Mouse (Mus musculus) left cerebral cortex, adult 11 months (tissue): Measurements from ENCODE around the gene Prkn.

Source experiments
- DNase-seq: peaks from one replicate; pipeline ENCODE4 v3.0.0; 2022; ENCODE audit warnings: low spot score

Prkn gene

GRCm38 (mm10) chr17:11271876-11272275 is 431.7 kb downstream of the Prkn start:
- DNase-seq: peak; percentile 47

DNA sequence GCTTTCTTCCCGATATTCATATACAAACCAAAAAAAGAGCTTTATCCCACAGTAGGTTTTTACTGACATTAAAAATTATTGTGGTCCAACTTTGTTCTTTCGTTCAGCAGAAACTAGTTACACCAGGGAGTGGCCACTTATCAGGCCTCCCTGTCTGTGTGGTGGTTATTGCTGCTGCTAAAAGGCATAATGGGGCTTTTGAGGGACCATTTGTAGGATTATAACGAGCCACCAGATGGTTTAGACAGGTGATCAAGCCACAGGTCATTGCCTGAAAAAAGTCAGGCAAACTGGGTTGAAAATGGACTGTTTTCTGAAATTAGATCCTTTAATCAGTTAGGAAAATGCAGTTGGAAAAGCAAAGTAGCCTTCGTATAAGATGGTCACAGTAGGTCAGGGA is 444.1 kb downstream of the Prkn start:
- DNase-seq: no peak

- DNase-seq: no peak
These were observed 450.0 kb downstream of the Prkn start for GRCm38 (mm10) chr17:11290183-11290582.

GRCm38 (mm10) chr17:11303116-11303515 is 462.9 kb downstream of the Prkn start:
- peak; percentile 28 for DNase-seq

DNA sequence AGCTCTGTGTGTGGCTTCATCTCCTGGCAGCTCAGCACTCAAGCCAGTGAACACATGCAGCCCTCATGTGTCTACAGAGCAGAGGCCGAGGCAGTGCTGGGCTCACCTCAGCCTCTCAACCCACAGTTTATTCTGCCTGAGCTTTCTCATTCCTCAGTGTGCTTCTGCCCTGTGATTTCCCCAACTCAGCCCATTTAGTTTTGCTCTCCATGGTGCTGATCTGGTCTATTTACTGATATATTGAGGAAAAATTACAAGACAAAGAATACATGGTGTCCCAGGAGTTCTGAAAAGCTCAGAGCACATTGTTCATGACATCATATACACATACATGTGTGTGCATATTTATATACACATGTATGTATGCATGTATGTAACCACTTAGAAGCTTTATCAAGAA is 469.7 kb downstream of the Prkn start:
- no peak for DNase-seq

DNA sequence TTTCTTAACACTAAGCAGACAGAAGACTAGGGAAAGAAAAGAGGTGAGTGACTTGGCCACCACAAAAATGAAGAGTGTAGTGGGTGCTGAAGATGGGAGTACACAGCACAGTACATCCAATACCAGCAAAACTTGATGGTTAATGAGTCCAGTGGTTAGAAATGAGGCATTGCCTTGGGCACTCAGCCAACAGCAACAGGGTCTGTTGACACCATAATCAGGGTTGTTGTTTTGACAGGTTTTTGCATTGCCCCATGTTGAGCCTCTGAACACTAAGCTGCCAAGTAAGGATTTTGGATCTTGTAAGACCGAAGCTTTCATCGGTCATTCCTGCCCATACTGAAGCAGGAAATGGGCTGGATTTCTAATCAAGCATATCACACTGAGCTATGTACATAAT is 474.0 kb downstream of the Prkn start:
- no peak for DNase-seq

GRCm38 (mm10) chr17:11315675-11316074 is 475.5 kb downstream of the Prkn start:
- DNase-seq: no peak

GRCm38 (mm10) chr17:11318946-11319345 is 478.8 kb downstream of the Prkn start:
- no peak for DNase-seq

DNA sequence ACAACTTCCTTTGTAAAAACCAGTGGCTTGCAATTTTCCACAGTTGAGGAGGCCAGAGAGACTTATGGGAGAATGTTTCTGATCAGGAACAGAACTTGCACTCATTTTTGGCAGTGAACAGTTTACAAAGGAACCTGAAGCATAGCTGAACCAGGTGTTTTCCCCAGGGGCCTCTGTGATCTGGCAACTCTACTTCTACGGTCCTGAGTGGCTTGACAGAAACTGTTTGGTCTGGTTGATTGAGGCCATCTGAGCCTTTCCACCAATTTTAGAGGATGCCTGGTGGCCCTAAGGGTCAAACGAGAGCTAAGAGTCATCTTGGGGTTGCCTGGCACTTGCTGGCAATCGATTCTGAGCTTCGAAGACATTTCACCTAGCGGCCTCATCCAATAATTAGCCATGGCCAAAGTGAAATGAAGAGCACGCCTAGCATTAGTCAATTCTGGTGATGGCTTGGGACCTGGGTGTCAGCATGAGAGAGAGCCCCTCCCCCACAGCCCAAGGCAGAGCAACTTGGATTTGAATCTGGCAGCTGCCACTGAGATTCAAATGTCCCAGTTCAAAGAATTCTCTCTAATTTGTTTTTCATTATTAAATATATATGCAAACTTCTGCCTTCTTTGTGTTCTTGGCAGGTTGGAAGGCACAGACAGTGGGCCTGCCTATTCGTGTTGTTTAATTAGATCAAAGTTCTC is 479.6 kb downstream of the Prkn start:
- no peak for DNase-seq

DNA sequence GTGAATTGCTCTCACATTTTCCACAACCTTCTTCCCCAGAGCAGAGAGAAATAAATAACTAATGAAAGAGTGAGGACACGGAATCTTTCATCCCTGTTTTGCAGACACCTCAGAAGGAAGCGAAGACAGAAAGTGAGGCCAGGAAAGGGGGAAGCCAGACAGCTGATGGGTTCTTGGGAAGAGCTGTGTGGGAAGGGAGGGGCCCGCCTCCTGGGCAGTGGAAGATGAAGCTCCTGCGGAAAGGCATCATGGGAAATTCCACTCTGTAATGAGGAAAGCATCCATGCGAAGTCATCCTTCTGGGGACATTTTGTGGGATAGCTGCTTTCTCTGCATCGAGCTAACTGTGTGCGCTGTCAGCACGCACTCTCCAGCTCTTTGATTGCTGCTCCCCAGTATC is 491.9 kb downstream of the Prkn start:
- DNase-seq: no peak

DNA sequence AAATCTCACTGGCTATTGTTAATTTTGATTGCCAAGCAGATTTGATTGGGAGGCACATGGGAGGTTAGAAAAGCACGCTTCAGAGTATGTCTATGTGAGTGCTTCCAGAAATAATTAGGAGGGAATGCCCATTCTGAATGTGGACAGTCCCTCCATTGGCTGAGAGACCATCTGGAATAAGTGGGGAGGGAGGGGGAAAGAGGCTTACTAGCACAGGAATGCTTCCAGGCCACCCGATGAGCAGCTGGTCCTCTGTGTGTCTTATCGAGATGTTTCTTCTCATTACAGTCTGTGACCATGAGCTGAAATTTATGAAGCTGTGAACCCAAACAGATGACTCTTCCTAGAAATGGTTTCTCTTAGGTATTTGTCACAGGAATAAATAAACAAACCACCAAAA is 493.6 kb downstream of the Prkn start:
- no peak for DNase-seq

- DNase-seq: no peak
These were observed 496.0 kb downstream of the Prkn start for GRCm38 (mm10) chr17:11336156-11336555.

GRCm38 (mm10) chr17:11340368-11340767 is 500.2 kb downstream of the Prkn start:
- no peak for DNase-seq

DNA sequence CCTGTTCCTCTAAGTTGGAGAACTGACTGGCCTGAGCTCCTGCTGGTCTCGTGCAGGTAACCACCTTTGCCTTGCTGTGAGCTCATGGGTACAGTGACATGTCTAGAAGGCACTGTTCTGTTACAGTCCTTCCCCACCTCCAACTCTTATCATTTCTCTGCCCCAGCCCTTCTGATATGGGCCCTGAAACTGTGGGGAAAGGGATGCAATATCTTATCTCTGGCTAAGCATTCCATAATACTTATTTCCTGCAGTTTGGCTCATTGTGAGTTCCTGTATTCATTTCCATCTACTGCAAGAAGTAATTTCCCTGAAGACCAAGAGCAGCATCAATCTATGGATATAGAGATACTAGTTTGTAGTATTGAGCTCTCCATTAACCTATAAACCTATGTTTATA is 506.1 kb downstream of the Prkn start:
- DNase-seq: no peak

DNA sequence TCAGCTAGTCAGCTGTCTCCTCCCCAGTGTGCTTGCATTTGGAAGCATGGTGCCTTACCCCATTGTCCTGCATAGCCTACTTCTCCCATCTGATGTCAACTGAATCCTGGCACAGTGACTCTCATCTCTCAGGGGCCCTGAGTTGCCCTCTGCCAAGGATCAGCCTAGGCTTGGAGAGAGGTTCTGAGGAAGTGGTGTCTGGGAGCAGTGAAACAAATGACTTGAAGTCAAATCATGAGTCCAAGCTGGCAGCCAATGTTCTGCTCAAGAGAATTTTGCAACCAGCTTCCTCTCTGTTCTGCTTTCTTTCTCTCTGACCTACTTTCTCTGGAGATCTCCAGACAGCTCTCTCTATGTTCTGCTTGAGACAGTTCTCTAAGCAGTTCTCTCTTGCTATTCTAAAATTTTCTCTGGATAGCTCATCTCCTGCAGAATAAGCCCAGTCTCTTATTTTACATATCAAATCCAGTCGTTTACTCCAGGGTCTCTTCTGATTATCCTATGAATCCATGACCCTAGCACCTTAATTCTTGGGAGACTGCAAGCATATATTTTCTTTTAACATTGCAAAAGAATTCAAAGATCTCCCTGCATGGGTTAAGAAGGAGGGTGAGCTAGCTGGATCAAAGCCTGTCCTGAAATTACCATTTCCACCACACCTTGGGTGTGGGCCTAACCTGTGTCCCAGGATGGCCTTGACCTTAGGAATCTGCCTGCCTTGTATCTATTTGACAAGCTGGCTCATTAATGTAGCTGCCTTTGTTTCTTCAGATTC is 512.8 kb downstream of the Prkn start:
- DNase-seq: peak; percentile 19

GRCm38 (mm10) chr17:11353553-11353945 is 513.4 kb downstream of the Prkn start:
- DNase-seq: no peak

DNA sequence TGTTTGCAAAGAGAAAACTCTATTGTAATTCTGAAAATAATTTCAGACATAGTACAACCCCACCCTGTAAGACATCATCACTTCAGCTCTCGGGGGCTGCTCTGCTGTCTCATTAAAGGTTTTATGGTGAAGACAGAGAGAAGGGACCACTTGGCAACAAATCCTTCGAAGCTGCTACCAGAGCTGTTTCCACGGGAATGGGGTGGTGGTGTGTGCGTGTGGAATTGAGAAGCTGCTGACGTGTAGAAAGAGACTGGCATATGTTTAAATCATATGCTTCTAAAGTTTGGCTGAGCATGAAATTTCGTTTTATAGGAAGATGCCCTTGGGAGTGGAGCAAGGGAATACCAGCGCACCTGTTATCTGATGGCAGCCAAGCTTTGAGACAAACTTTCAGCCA is 514.2 kb downstream of the Prkn start:
- DNase-seq: no peak

DNA sequence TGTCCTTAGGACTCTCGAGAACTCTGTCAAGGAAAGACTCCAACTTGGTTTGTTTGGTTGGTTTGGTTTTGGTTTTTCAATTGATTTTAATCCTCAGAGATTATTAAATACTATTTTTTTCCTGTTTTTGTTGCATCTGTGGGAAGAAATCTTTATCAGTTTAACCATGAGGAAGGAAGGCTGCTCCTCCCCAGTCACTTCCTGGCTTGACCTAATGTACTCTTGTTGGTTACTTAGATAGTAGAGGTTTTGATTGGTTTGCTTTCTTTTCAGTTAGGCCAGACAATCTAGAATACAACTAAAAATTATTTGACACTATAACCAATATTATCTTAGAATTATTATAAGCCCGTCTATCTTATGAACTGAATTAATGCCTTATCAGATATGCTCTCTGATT is 535.3 kb downstream of the Prkn start:
- no peak for DNase-seq

DNA sequence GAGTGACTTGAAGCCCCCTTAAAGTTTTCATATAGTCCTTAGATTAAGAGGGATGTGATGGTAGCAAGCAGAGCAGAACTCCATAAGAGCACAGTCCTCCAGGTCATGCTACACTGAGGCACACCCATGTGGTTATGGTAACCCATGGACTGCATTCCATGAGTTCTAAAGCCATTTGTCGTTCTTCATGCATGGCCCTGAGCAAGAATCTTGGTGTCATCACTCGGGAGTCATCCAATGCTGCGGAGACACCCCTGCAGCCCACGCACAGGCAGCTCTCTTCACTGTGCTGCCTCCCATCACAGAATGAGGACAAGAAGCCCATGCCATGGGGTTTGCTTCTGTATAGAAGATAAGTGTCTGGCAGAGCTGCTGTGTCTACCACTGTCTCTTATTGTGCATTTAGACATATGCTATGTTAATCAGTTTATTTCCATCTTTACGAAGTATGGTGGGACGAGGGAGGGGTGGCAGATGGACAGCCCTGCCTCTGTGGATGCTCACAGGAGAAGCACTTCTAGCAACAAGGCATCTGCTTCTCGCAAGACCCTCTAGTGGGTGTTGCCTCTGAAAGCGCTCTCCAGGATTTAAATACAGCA is 543.3 kb downstream of the Prkn start:
- DNase-seq: peak; percentile 23

DNA sequence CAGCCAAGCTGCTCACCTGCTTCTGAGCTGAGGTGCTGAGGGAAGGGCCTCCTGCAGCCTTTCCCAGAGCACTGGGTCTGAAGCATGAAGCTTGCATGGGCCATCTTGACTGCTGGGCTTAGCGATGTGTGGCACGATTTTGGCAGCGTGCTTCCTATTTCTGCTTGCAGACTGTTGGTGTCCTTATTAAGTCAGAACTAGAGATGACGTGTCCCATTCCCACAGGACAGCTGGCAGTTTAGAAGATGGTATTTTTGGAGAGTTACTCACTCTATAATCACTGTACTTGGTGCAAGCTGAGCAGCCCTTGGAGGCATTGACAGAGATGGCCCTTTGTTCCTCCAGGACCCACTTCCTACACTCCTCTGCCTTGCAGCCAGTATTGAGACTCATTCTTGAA is 545.1 kb downstream of the Prkn start:
- peak; percentile 76 for DNase-seq

DNA sequence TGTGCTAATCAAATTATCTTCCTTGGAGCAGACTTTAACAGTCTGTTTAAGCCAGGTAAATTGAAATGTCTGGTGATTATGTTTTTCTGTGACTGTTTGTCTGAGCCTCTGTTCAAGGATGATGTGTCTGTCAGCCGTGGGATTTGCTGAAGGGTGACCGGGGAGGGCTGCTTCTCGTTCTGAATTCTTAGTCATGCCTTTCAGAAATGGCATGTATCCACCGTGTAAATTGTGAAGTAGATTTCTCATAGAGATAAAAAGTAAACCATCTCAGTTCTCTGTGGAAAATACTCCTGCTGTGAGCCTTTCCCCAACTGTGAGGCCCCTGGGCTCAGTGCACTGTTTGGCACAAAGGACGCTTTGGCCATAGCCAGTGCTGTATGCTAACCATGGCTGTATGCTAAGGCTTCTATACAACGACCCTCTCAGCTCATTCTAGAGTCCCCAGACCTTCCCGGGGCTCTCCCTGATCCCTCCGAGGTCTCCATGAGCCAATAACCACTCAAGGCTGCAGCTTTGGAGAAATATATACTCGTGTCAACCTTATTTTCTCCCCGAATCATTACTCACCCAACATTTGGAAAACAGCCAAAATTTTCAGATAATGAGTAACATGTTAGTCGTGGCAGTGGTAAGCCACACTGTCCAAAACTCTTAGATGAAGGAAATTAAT is 552.6 kb downstream of the Prkn start:
- DNase-seq: no peak

GRCm38 (mm10) chr17:11394607-11395006 is 554.4 kb downstream of the Prkn start:
- no peak for DNase-seq

GRCm38 (mm10) chr17:11397678-11398077 is 557.5 kb downstream of the Prkn start:
- DNase-seq: no peak
